ENCODE assay signal across 9 mouse cellular contexts in the genomic region with DNA sequence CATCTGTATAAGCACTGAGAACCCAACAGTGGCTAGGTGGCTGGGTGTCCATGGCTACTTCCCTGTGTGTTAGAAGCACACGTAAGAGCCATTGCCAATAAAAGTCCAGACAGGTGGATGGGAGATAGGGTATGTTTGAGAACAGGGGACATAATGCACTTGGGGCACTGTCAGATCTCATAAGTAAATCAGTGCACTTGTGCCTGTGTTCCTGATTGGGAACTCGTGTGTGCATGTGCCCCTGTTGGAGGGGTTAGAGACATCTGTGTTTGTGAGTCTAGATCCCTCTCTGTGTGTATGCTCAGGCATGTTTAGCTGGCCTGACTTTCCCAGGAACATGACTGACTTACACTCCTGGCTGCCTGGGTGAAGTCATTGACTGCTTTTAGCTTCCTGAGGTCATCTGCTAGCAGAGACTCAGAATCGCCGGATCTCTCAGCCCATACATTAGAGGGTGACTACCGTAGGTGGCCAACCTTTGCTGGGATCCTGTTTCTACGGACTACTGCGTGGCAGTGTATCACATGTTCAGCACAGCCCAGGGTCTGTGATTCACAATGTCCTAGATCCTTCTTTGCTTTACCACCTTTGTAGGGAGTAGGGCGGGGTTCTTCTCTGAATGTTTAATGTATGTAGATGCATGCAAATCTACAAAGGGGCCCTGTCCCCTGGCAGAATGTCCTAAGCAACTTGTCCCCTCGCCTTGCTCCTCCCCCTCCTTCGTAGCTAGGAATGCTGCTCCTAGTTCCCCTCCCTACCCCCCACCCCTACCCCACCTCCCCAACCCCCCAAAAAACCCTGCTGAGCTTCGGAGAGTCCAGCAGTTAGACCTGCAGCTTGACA. TPM values are rescaled to one million over a fixed set of nuclear protein-coding genes. Genes with fewer than 3 reads are reported as not detected.
DNase-seq lines count a peak whose midpoint lies in the region; ATAC-seq lines count a peak whose summit lies in the region.
"Had no signal": no experiment of that assay in that cellular context is flagged by ENCODE, and none has a peak within 500 bp of the region (broad histone marks: within the 10 kb centered on the region; RNA-seq: fewer than 3 reads in every experiment).

No protein-coding gene starts in this region.

- peaks cover 67% of the 10 kb centered on the region for H3K4me1 ChIP-seq in heart, embryonic 10.5 days
- peaks cover 53% of the 10 kb centered on the region for H3K4me1 ChIP-seq in midbrain, embryonic 11.5 days (ENCODE audit: control insufficient read depth, insufficient read depth, low read length)

- peak overlapping the region; percentile 10 for H3K4me3 ChIP-seq in heart, embryonic 10.5 days
- H3K4me3 ChIP-seq in midbrain, embryonic 11.5 days (ENCODE audit: low read depth, low read length) = 0 out of 2 replicates have a peak overlapping the region, but pooled peaks have one; percentile 5

- 19% methylated on average over 11 of the region's 11 CpGs for WGBS in heart, embryonic 10.5 days
- 15% methylated on average over 11 of the region's 11 CpGs for WGBS in midbrain, embryonic 11.5 days

- peak overlapping the region; percentile 88 for H3K27ac ChIP-seq in heart, embryonic 10.5 days
- H3K27ac ChIP-seq in midbrain, embryonic 11.5 days (ENCODE audit: low read depth, low read length) = peak overlapping the region; percentile 84

- no peaks in the 10 kb centered on the region for H3K9me3 ChIP-seq in heart, embryonic 10.5 days
- H3K9me3 ChIP-seq in midbrain, embryonic 11.5 days (ENCODE audit: control insufficient read depth, low read length) = no peaks in the 10 kb centered on the region

- intact Hi-C loops in heart, postnatal 25 days (cut with DNase I) = loop anchor here (5.0 kb wide), 1 partner anchor 48 kb away; the partner anchor contains the start of genes Arvcf and Tango2

- peak overlapping the region; percentile 49; the same call in 1 of the 2 replicates for H3K9ac ChIP-seq in midbrain, embryonic 11.5 days (ENCODE audit: low read length)

- ATAC-seq in midbrain, embryonic 11.5 days (ENCODE audit: low FRiP score) = peak; percentile 57
- ATAC-seq: Patski had no signal

- peak; percentile 92 for DNase-seq in heart, adult 11 months
- DNase-seq in heart, postnatal 25 days (ENCODE audit: low spot score) = no peak
- DNase-seq in Muller cell, postnatal 12 days (ENCODE audit: inconsistent ontology term) = peak; percentile 50
- peak; percentile 89 for DNase-seq in heart, embryonic 10.5 days (ENCODE audit: low spot score)
- peak; percentile 94 for DNase-seq in midbrain, embryonic 11.5 days (ENCODE audit: low spot score, missing footprints)
- DNase-seq in ovary, postnatal 36 days (ENCODE audit: low spot score) = no peak
- DNase-seq in layer of hippocampus, adult 9-11 months = no peak
- no peak for DNase-seq in kidney, adult 9 months

- peak overlapping the region; percentile 64 for H3K4me2 ChIP-seq in midbrain, embryonic 11.5 days

- H3K27me3 ChIP-seq in heart, embryonic 10.5 days (ENCODE audit: insufficient read depth, poor library complexity, severe bottlenecking) = 0 out of 2 replicates have a peak, but pooled peaks cover 5% of the 10 kb centered on the region
- no peaks in the 10 kb centered on the region for H3K27me3 ChIP-seq in midbrain, embryonic 11.5 days (ENCODE audit: control insufficient read depth, insufficient read depth, low read length)
- H3K27me3 ChIP-seq: Patski had no signal

- peaks cover 33% of the 10 kb centered on the region for H3K36me3 ChIP-seq in heart, embryonic 10.5 days
- peaks cover 28% of the 10 kb centered on the region for H3K36me3 ChIP-seq in midbrain, embryonic 11.5 days (ENCODE audit: control insufficient read depth, insufficient read depth, low read length)

RNA-seq across cellular contexts. Expression of gene Txnrd2, which starts 31.2 kb away (rescaled TPM):
- total RNA-seq in heart, postnatal 25 days (2021) = 10 to 100 TPM; 36.1 to 38.2 TPM
- polyA plus RNA-seq in heart, embryonic 10.5 days (2016; fragmentation: Nextera tagmentation; extraction: Ambion mirVana) = 40.1 and 47.7 TPM in 2 replicates
- 21.0 and 22.7 TPM in 2 replicates for polyA plus RNA-seq in midbrain, embryonic 11.5 days (2014; fragmentation: Nextera tagmentation; extraction: Ambion mirVana)

RNA-seq across cellular contexts. Expression of gene Comt, which starts 31.7 kb away (rescaled TPM):
- total RNA-seq in heart, postnatal 25 days (2021) = 100 to 1,000 TPM; 112 TPM
- polyA plus RNA-seq in heart, embryonic 10.5 days (2016; fragmentation: Nextera tagmentation; extraction: Ambion mirVana) = 83.5 and 102 TPM in 2 replicates
- polyA plus RNA-seq in midbrain, embryonic 11.5 days (2014; fragmentation: Nextera tagmentation; extraction: Ambion mirVana) = 50.8 and 52.5 TPM in 2 replicates

RNA-seq across cellular contexts. Expression of gene Arvcf, which starts 47.0 kb away (rescaled TPM):
- total RNA-seq in heart, postnatal 25 days (2021) = 10 to 100 TPM; 18.6 to 21.7 TPM
- 25.8 and 29.7 TPM in 2 replicates for polyA plus RNA-seq in heart, embryonic 10.5 days (2016; fragmentation: Nextera tagmentation; extraction: Ambion mirVana)
- 66.9 and 71.0 TPM in 2 replicates for polyA plus RNA-seq in midbrain, embryonic 11.5 days (2014; fragmentation: Nextera tagmentation; extraction: Ambion mirVana)

RNA-seq across cellular contexts. Expression of gene Tango2, which starts 47.1 kb away (rescaled TPM):
- total RNA-seq in heart, postnatal 25 days (2021) = 100 to 1,000 TPM; 147 TPM
- polyA plus RNA-seq in heart, embryonic 10.5 days (2016; fragmentation: Nextera tagmentation; extraction: Ambion mirVana) = 51.3 and 62.1 TPM in 2 replicates
- polyA plus RNA-seq in midbrain, embryonic 11.5 days (2014; fragmentation: Nextera tagmentation; extraction: Ambion mirVana) = 38.9 and 39.2 TPM in 2 replicates

Comparison
In these comparisons a context has a peak if more than half of its experiments do, and no peak if none do; other contexts are left out.
1. DNase-seq: peak in heart, adult 11 months (single experiment), Muller cell, postnatal 12 days (single experiment), heart, embryonic 10.5 days (single experiment) and midbrain, embryonic 11.5 days (single experiment); none in heart, postnatal 25 days (single experiment), ovary, postnatal 36 days (single experiment), layer of hippocampus, adult 9-11 months (single experiment) and kidney, adult 9 months (single experiment).